Mouse (Mus musculus) kidney, postnatal 0 days (tissue): ENCODE data around the gene Lrrc63. TPM values are rescaled to one million over a fixed set of nuclear protein-coding genes. Genes with fewer than 3 reads are reported as not detected.
A peak's percentile ranks its signal among the peaks of the same experiment; 100 is the strongest.

Source experiments
- ATAC-seq: fragments of 200-750 bp; cut with Nextera tagmentation; replicated peaks from 2 replicates; pipeline ENCODE4 v1.8.0; 2017; ENCODE audit warnings: low read depth, moderate number of reproducible peaks, moderate TSS enrichment, moderate library complexity; ENCODE audit not compliant: low FRiP score
- DNase-seq: peaks from one replicate; pipeline ENCODE4 v3.0.0-alpha.2; 2016; ENCODE audit warnings: low spot score
- H3K27ac ChIP-seq: fragments of 300-500 bp; sonication (generic); 2 replicates; pipeline ENCODE4 v1.5.1; 2014; ENCODE audit warnings: mild to moderate bottlenecking
- H3K27me3 ChIP-seq: fragments of 300-500 bp; sonication (generic); 2 replicates; pipeline ENCODE4 v1.6.1; 2014; ENCODE audit warnings: low read length, mixed read lengths; ENCODE audit not compliant: insufficient read depth
- H3K36me3 ChIP-seq: fragments of 300-500 bp; sonication (generic); 2 replicates; pipeline ENCODE4 v1.6.1; 2014; ENCODE audit warnings: low read length, mixed read lengths; ENCODE audit not compliant: insufficient read depth
- H3K4me1 ChIP-seq: fragments of 300-500 bp; sonication (generic); replicated peaks from 2 replicates; pipeline ENCODE4 v1.6.1; 2014; ENCODE audit warnings: antibody characterized with exemption, low read length, mixed read lengths; ENCODE audit not compliant: insufficient read depth
- H3K4me2 ChIP-seq: fragments of 300-500 bp; sonication (generic); 2 replicates; pipeline ENCODE4 v1.6.1; 2014; ENCODE audit warnings: mild to moderate bottlenecking, low read length, moderate library complexity, mixed read lengths
- H3K4me3 ChIP-seq: fragments of 300-500 bp; sonication (generic); replicated peaks from 2 replicates; pipeline ENCODE4 v1.5.1; 2014; ENCODE audit warnings: low read depth, low read length
- H3K9ac ChIP-seq: fragments of 300-500 bp; sonication (generic); 2 replicates; pipeline ENCODE4 v1.6.1; 2014; ENCODE audit warnings: low read depth, low read length
- H3K9me3 ChIP-seq: fragments of 300-500 bp; sonication (generic); replicated peaks from 2 replicates; pipeline ENCODE4 v1.6.1; 2016; ENCODE audit warnings: low read length, inconsistent platforms, mixed read lengths
- CTCF ChIP-seq: IDR thresholded peaks from 2 replicates; pipeline ENCODE4 v1.5.1; 2016; ENCODE audit warnings: antibody characterized with exemption, low read depth, mild to moderate bottlenecking, moderate library complexity
- WGBS: fragments of 180-500 bp; shearing (Covaris S2); extraction: QIAGEN DNeasy Blood & Tissue Kit; methylation state at CpG from one replicate; pipeline ENCODE4 v1.1.7; 2014; 5-methylcytosine and 5-hydroxymethylcytosine counted together
- polyA plus RNA-seq: library from polyadenylated mRNA; unstranded; fragments of >200 nt; fragmentation: Nextera tagmentation; extraction: Ambion mirVana; gene quantifications from 2 replicates; pipeline ENCODE4 v1.2.1, GENCODE M21; 2015

The Lrrc63 gene
- polyA plus RNA-seq, 1 experiment from 2014 or later = not detected

DNA sequence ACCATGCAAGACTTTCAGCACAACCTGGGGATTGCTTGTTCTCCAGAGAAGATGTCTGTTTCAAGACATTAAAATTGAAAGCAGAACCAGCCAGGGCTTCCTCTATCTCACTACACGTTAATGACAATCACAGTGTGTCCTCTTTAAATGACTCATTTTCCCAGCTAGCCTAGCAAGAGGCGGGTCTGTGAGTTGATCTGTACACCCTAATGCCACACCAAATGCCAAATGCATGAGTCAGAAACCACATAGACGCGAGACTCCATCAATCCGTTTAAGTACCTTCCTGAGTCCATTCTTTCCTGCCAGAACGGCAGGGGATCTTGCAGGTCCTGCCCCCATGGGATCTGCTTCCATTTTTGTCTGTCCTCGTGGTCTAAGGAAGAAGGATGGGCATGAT lies 85.5 kb downstream of the Lrrc63 start:
- 59% methylated on average over 7 of the region's 7 CpGs for WGBS
- Histone ChIP-seq H3K36me3 (no peaks in the 10 kb centered on the region), H3K4me3 (no peak overlapping the region), H3K9ac (no peak overlapping the region), H3K27me3 (no peaks in the 10 kb centered on the region), H3K9me3 (no peaks in the 10 kb centered on the region), H3K27ac (no peak overlapping the region), H3K4me1 (no peaks in the 10 kb centered on the region), H3K4me2 (no peak overlapping the region)
- ATAC-seq (no peak), DNase-seq (no peak)
- no peak for TF ChIP-seq CTCF

- no peak overlapping the region for H3K4me3 ChIP-seq
- H3K27ac ChIP-seq = no peak overlapping the region
- 0 out of 2 replicates have a peak, but pooled peaks have one; percentile 29 for ATAC-seq
- H3K27me3 ChIP-seq = no peaks in the 10 kb centered on the region
- DNase-seq = no peak
- peak; percentile 46; the same call in 1 of the 2 replicates for TF ChIP-seq CTCF
- no peaks in the 10 kb centered on the region for H3K4me1 ChIP-seq
- no peak overlapping the region for H3K9ac ChIP-seq
- H3K36me3 ChIP-seq = no peaks in the 10 kb centered on the region
- H3K4me2 ChIP-seq = no peak overlapping the region
- WGBS = 65% methylated on average over 11 of the region's 11 CpGs
- H3K9me3 ChIP-seq = no peaks in the 10 kb centered on the region
Observed at GRCm38 (mm10) chr14:75035431-75035830, 95.2 kb downstream of the Lrrc63 start.

Other genes with a start within 250 kb of the Lrrc63 start
- 16.1 and 16.3 TPM in 2 replicates for gene Lrch1, start 183.0 kb downstream of the Lrrc63 start, polyA plus RNA-seq
- gene Rubcnl, start 114.9 kb downstream of the Lrrc63 start, polyA plus RNA-seq = 0.22 and 0.45 TPM in 2 replicates
- gene Lcp1, start 220 bp upstream of the Lrrc63 start, polyA plus RNA-seq = 14.1 and 15.4 TPM in 2 replicates
- 23.6 and 26.3 TPM in 2 replicates for gene Cpb2, start 111.4 kb upstream of the Lrrc63 start, polyA plus RNA-seq
- 27.1 and 28.0 TPM in 2 replicates for gene Zc3h13, start 153.5 kb upstream of the Lrrc63 start, polyA plus RNA-seq